Mouse (Mus musculus): ENCODE data around the gene Eef1akmt2. TPM values are rescaled to one million over a fixed set of nuclear protein-coding genes. Genes with fewer than 3 reads are reported as not detected.

Gene Eef1akmt2
- total RNA-seq, 1 experiment from 2014 or later: 86.3 TPM

DNA sequence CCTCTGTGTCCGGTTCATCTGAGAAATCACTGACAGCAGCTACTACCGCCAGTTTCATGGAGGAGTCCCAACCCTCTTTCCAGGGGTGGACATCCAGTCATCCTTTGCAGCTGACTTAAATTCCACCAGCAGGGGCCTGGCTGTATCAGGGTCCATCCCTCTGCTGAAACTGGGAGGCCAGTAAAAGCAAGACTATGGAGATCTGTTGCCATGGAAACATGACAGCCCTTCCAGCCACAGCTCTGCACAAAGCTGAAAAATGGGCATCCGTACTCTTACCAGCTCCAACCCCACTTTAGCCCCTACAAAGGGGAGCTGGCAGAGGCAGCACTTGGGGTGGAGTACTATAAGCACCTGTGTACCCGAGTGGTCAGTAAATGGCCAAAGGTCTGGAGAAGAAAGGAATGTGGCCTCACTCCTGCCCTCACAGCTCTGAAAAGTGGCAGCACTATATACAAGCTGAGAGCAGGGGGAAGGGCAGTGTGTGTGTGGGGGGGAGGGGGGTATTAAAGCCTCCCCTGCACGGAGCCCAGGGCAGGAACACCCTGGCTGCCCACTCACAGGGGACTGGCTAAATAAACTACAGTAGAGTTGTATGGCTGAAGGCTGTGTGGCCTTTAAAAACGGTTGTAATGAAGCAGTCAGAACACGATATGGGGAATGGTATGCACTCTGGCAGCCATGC, 71.2 kb downstream of the Eef1akmt2 start:
- no peak for ATAC-seq (replicated peaks in 1 of 2; ENCODE audit: insufficient read depth in 1 of 2, low FRiP score in 2 of 2, low TSS enrichment in 1 of 2, low read depth in 1 of 2, poor library complexity in 2 of 2, severe bottlenecking in 2 of 2)

DNA sequence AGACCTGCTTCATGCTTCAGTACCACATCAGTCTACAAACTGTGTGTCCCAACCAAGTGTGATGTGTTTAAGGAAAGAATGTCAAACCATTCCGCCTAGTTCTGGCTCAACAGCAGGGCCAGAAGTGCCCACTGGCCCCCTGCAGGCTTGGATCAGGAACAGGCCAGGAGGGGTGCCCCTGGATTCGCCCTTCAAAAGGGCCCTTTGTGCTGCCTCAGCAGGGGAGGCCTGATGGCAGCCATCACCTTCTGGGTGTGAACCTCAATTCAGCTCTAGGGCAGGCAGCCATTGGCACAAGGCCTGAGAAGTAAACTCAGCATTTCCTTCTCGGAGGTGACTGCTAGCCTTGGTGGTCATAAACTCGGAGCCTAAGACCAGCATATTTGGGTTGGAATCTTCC, 71.9 kb downstream of the Eef1akmt2 start:
- peak; percentile 40 to 47; a peak in 2 of 4 replicates for ATAC-seq (replicated peaks in 1 of 2; ENCODE audit: insufficient read depth in 1 of 2, low FRiP score in 2 of 2, low TSS enrichment in 1 of 2, low read depth in 1 of 2, poor library complexity in 2 of 2, severe bottlenecking in 2 of 2)

DNA sequence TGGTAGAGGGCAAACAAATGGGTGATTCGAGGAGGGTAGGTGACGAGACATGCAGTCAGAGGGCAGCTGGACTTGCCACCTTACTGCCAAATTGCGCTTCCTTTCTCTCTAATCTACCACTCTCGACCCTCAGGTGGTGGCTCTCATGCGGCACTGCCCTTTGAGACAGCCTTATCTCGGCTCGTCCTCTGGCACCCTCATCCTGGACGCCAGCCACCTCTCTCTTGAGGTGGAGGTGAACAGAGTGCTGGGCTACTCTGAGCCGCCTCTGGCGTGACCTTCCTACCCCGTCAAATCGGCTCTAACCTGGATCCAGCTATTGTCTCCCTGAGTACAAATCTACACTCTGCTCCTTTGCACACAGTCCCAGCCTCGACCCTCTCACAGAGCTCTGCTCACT, 73.8 kb downstream of the Eef1akmt2 start:
- ATAC-seq (replicated peaks in 1 of 2; ENCODE audit: insufficient read depth in 1 of 2, low FRiP score in 2 of 2, low TSS enrichment in 1 of 2, low read depth in 1 of 2, poor library complexity in 2 of 2, severe bottlenecking in 2 of 2): no peak; a peak in 1 of 4 replicates

DNA sequence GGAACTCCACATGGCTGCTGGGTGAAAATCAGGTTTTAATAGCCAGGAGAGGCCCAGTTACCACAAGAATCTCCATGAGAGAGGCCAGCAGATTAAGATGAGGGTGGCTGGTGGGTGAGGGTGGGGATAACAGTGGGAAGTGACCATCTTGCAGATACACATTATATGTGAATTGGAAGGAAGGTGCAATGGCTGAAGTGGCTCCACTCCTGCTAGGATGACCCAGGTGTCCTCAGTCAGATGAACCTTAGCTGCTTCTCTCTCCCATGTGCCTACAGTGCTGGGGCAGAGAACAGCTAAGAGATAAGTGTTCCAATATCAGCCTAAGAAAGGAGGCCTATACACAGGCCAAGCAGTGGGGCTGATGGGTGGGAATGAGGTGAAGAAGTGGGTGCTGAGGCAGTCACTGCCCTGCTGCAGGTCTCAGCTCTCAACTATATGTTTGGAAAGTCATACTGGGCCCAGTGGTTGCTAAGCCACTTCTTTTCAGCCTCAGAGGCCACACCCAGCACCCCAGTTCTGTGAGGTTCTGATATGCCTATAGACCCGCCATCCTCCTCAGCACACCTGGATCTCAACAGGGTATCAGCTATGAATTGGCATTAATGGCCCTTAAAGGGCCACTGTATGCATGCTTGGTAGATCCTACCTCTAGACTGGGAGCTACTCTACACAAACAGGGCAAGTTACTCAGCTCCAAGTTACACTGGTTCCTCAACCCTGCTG, 74.6 kb downstream of the Eef1akmt2 start:
- no peak for ATAC-seq (replicated peaks in 1 of 2; ENCODE audit: insufficient read depth in 1 of 2, low FRiP score in 2 of 2, low TSS enrichment in 1 of 2, low read depth in 1 of 2, poor library complexity in 2 of 2, severe bottlenecking in 2 of 2)

Other genes with a start within 250 kb of the Eef1akmt2 start
- 7.9 and 10.1 TPM in 2 replicates for gene Lhpp, start 242.0 kb downstream of the Eef1akmt2 start, total RNA-seq (2017)
- gene Fam53b, start 38.8 kb downstream of the Eef1akmt2 start, total RNA-seq (2017): 12.9 and 15.6 TPM in 2 replicates
- gene Abraxas2, start 6.6 kb upstream of the Eef1akmt2 start, total RNA-seq (2017): 45.3 and 56.8 TPM in 2 replicates
- gene Zranb1, start 78.5 kb upstream of the Eef1akmt2 start, total RNA-seq (2017): 65.4 and 66.9 TPM in 2 replicates

Data from hematopoietic stem cell, adult 5-6 weeks (primary cell).